Mouse (Mus musculus) embryonic fibroblast, embryonic 13.5 days (primary cell): Measurements from ENCODE around the gene Gpatch1.

ENCODE experiments used
- CTCF ChIP-seq: IDR thresholded peaks from 2 replicates; pipeline ENCODE4 v1.5.1; 2011; ENCODE audit warnings: mild to moderate bottlenecking, control low read depth, low read length, moderate library complexity, borderline replicate concordance; ENCODE audit not compliant: insufficient read depth
- POLR2A ChIP-seq: IDR thresholded peaks from 2 replicates; pipeline ENCODE4 v1.6.1; 2011; ENCODE audit warnings: low read depth, mild to moderate bottlenecking, control low read depth, low read length, moderate library complexity

GRCm38 (mm10) chr7:35333231-35333651 lies 15.0 kb upstream of the Gpatch1 start:
- TF ChIP-seq POLR2A: no peak
- no peak for TF ChIP-seq CTCF
